Mouse (Mus musculus) macrophage (primary cell): ENCODE measurements around the gene 1700007K13Rik. TPM values are rescaled to one million over a fixed set of nuclear protein-coding genes. Genes with fewer than 3 reads are reported as not detected.

Source experiments
- H3K27ac ChIP-seq: fragments of 350-480 bp; formaldehyde crosslinking; 2 replicates; pipeline ENCODE4 v1.9.0; 2021
- H3K36me3 ChIP-seq: fragments of 350-480 bp; formaldehyde crosslinking; 2 replicates; pipeline ENCODE4 v1.9.0; 2021; ENCODE audit errors: inconsistent target
- H3K4me3 ChIP-seq: fragments of 350-480 bp; formaldehyde crosslinking; 2 replicates; pipeline ENCODE4 v1.9.0; 2021; ENCODE audit errors: inconsistent target
- H3K79me2 ChIP-seq: fragments of 350-480 bp; formaldehyde crosslinking; 2 replicates; pipeline ENCODE4 v1.9.0; 2021; ENCODE audit errors: inconsistent target
- WGBS: methylation state at CpG from one replicate; pipeline ENCODE4 v1.1.7; 2026; ENCODE audit warnings: inconsistent platforms; ENCODE audit not compliant: missing documents; 5-methylcytosine and 5-hydroxymethylcytosine counted together
- polyA plus RNA-seq: library from polyadenylated mRNA; stranded (reverse); fragments of 250-400 nt; gene quantifications from 3 replicates; pipeline ENCODE4 v1.2.4, GENCODE M21; 2018; ENCODE audit warnings: inconsistent platforms

1700007K13Rik gene
- polyA plus RNA-seq, 1 experiment from 2014 or later, result not detected

DNA sequence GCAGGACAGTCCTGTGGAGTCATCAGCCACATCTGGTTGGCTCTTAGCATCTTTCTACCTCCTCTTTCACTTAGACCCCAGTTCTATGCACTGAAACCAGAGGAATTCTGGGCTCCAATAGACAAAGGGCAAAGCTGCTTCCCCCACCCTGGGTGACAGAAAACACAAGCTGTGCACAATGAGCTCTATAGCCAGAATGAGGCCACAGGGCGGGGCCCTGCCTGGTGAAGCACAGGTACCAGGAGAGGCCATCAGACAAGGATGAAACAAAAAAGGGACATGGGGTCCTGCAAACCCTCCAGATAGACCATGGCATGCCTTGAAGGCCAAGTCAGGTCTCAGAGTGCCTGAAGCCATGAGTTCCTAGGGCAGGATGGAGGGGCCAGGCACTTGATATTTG, 49.6 kb downstream of the 1700007K13Rik start:
- Histone ChIP-seq H3K27ac (no peak overlapping the region), H3K79me2 (no peaks in the 10 kb centered on the region), H3K36me3 (no peaks in the 10 kb centered on the region), H3K4me3 (no peak overlapping the region)
- WGBS, result 88% methylated on average over 1 of the region's 1 CpGs

DNA sequence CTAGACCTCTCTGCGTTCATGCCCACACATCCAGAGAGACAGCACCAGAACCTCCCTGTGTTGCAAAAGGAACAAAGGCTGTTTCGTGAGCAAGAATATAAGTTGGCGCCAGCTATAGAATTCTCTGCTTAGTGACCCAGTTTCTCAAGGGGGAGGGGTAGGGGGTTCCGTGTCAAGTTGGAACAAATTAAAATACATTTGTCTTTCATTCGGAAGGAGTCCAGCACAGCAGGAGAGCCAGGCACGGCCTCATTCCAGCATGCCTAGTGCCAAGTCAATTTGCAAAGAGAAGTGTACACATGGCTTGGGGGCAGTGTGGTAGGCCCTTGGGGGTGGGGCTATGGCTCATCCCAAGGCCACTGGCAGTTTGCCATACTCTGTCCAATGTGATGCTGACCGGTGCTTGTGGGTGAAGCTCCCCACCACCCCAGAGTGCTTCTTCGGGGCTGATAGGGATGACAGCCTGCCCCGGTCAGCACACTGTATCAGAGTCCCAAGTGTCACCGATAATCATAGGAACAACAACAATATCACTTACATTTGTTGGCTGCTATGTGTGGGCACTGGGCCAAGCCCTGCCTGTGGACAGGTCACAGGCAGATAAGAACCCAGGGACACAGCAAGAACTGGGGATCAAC, 50.6 kb downstream of the 1700007K13Rik start:
- no peak overlapping the region for H3K27ac ChIP-seq
- H3K4me3 ChIP-seq, result no peak overlapping the region
- WGBS, result 94% methylated on average over 9 of the region's 10 CpGs
- H3K79me2 ChIP-seq, result no peaks in the 10 kb centered on the region
- H3K36me3 ChIP-seq, result no peaks in the 10 kb centered on the region

DNA sequence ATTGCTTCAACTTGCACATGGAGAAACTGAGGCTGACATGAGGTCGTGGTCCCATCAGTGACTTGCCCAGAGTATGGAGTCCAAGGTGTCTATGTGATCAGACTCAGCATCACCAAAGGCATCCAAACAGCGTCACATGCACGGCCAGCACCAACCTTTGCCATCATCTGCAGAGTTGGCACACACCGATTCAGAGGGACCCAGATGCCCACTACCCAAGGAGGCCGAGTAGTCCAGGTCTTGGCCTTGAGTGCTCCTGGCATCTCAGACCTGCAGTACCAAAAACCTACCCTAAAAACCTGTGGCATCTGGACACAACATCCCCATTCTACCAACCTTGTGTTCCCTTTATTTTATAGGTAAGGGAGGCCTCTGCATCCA, 51.4 kb downstream of the 1700007K13Rik start:
- Histone ChIP-seq H3K79me2 (no peaks in the 10 kb centered on the region), H3K27ac (no peak overlapping the region), H3K36me3 (no peaks in the 10 kb centered on the region), H3K4me3 (no peak overlapping the region)
- WGBS, result 94% methylated on average over 5 of the region's 5 CpGs

DNA sequence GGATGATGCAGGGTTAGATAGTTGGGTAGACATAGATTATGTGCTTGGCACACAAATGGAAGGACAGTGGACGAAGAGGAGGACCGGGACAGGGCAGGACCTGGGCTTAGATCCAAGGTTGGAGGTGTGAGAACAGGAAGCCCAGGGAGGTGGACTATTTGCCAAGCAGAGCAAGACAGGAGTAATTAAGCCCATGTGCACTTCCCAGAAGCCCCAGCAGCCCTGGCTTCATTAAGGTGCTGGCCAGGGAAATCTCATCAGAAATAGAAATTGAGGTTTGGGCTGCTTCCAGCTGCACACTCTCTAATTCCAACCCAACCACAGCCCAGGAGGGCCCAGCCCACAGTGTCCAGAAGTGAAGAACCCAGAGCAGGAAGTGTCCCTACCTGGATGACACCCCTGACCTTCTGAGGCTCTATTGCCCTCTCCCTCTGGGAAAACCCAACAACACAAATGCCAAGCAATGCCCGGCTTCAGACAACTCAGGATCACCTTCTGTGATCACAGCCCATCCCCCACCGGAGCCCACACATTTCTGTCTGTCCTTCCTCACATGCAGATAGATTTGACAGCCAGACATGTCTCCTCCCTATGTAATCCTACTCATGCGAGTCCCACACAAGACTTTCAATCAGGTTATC, 51.9 kb downstream of the 1700007K13Rik start:
- no peaks in the 10 kb centered on the region for H3K36me3 ChIP-seq
- 96% methylated on average over 5 of the region's 5 CpGs for WGBS

DNA sequence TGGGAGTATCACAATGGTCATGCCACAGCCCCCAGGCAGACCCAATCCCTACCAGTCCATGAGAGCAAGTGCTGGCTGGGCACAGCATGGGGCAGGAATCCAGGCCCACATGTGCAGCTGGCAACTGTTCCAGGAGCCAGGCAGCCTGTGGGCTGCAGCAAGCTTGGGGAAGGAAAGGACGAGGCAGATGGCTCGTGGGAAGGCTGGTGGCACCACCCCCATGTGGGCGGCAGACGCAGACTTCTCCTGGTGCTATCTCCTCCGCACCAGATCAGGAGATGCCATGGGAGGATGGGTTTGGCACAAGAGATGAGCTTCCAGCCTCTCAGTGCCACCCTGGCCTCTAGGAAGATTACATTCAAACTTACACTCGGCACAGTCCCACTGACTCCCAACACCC, 53.2 kb downstream of the 1700007K13Rik start:
- Histone ChIP-seq H3K27ac (no peak overlapping the region), H3K4me3 (no peak overlapping the region), H3K79me2 (no peaks in the 10 kb centered on the region), H3K36me3 (no peaks in the 10 kb centered on the region)
- WGBS, result 88% methylated on average over 6 of the region's 6 CpGs

More for the DNA sequence above, 51.9 kb downstream of the 1700007K13Rik start:
- no peaks in the 10 kb centered on the region for H3K79me2 ChIP-seq
- no peak overlapping the region for H3K4me3 ChIP-seq
- H3K27ac ChIP-seq, result no peak overlapping the region

Other genes with a start within 250 kb of the 1700007K13Rik start
- gene Ppp1r26, start 19.5 kb downstream of the 1700007K13Rik start, polyA plus RNA-seq, result 0.14 to 0.25 TPM (median 0.14 TPM) in 3 replicates
- gene Mrps2, start 1.7 kb upstream of the 1700007K13Rik start, polyA plus RNA-seq, result 21.3 to 32.9 TPM (median 31.3 TPM) in 3 replicates
- 5.3 to 10.9 TPM (median 10.7 TPM) in 3 replicates for gene Gbgt1, start 30.6 kb upstream of the 1700007K13Rik start, polyA plus RNA-seq
- gene Gm10134, start 39.8 kb upstream of the 1700007K13Rik start, polyA plus RNA-seq, result 4.6 to 7.7 TPM (median 6.7 TPM) in 3 replicates
- 13.9 to 47.0 TPM (median 37.1 TPM) in 3 replicates for gene Ralgds, start 46.8 kb upstream of the 1700007K13Rik start, polyA plus RNA-seq
- gene Cel, start 97.1 kb upstream of the 1700007K13Rik start, polyA plus RNA-seq, result not detected in 3 replicates
- 10.4 to 14.6 TPM (median 10.5 TPM) in 3 replicates for gene Gtf3c5, start 117.4 kb upstream of the 1700007K13Rik start, polyA plus RNA-seq
- gene Gfi1b, start 155.7 kb upstream of the 1700007K13Rik start, polyA plus RNA-seq, result 0.10 TPM in 1 of 3 replicates, not detected in the others
- 11.4 to 16.4 TPM (median 15.1 TPM) in 3 replicates for gene Tsc1, start 174.9 kb upstream of the 1700007K13Rik start, polyA plus RNA-seq
- gene Spaca9, start 233.4 kb upstream of the 1700007K13Rik start, polyA plus RNA-seq, result 11.7 to 25.3 TPM (median 13.8 TPM) in 3 replicates
- gene Ak8, start 233.8 kb upstream of the 1700007K13Rik start, polyA plus RNA-seq, result 5.3 to 14.5 TPM (median 9.7 TPM) in 3 replicates